Mouse (Mus musculus): ENCODE measurements around the gene Nup107.
"Not testable (repeated sequence)": the region's sequence is repeated elsewhere in the genome, so short reads cannot be mapped to it uniquely, and the experiment has no call there.

Gene Nup107

GRCm38 (mm10) chr10:117762966-117763365, 29.5 kb downstream of the Nup107 start:
- ChIA-PET POLR2A (interaction anchor here in 2 of 4 experiments (0.6 to 2.4 kb wide), 10 partner anchors 8 to 340 kb away, joined by 3 to 7 read pairs (median 4); partner anchors contain the start of gene Nup107 (in 1 of the 2)), CTCF (no interaction called here)

DNA sequence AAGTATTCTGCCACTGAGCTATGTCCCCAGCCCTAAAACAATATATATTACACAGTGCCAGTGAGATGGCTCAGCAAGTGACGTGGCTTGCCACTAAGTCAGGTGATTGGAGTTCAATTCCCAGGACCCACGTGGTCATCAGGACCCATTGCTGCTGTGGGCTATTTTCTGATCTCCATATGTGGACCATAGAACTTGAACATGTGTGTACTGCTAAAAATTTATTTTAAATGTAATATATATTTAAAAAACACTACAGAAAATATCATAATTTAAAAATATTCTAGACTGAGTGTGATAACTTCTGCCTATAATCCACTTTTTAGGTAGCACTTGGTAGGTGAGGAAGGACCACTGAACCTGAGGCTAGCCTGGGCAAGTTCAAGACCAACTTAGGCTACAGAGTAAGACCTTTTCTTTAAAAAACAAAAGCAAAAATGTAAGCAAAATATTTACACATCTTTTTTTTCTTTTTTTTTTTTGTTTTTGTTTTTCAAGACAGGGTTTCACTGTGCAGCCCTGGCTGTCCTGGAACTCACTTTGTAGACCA, 30.1 kb downstream of the Nup107 start:
- POLR2A ChIA-PET: interaction anchor here in 2 of 4 experiments (0.6 to 2.4 kb wide), 6 partner anchors 9 to 76 kb away, joined by 3 to 7 read pairs (median 4); partner anchors contain the start of gene Nup107 (in 1 of the 2)
- CTCF ChIA-PET: no interaction called here

- POLR2A ChIA-PET: interaction anchor here in 1 of 4 experiments (2.8 kb wide), 1 partner anchor 10 kb away, joined by 8 read pairs; no protein-coding TSS in a partner anchor
- CTCF ChIA-PET: no interaction called here
These were observed 31.0 kb downstream of the Nup107 start for GRCm38 (mm10) chr10:117761551-117761950.

- POLR2A ChIA-PET: interaction anchor here in 1 of 4 experiments (0.9 to 3.0 kb wide), 4 partner anchors 9 to 36 kb away, joined by 3 to 10 read pairs (median 6); no protein-coding TSS in a partner anchor
These were observed 31.6 kb downstream of the Nup107 start for GRCm38 (mm10) chr10:117760831-117761335.

DNA sequence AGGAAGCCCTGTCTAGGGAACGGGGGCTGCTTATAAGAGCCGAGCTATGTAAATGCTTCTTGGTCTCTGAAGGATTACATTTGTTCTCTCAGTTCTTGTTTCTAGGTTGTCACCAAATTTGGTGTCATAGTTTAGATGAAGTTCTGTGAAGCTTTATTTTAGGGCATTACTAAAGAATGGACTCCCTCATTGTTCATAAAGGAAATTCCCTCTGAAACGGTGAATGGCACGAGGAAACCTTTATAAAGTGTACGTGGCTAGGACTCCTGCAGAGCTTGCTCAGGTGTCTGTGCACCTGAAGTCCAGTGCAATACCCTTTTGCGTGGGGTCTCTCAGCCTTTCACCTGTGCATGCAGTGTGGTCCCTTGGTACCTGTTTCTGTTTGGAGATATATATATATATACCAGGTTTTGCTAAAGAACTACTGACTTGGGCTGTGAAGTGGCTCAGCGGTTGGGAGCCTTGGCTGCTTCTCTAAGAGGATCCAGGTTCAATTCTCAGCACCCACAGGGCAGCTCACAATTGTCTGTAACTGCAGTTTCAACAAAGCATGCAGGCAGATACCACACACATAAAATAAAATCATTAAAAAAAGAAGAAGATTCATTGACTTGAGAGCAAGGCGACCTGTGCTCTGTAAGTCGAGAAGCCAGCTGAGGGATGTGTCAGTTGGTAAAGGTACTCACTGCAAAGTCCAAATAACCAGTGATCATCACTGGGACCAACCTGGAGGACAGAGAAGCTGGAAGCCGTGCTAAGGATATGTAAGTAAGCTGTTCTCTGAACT, 32.5 kb downstream of the Nup107 start:
- CTCF ChIA-PET: interaction anchor here in 1 of 4 experiments (0.6 kb wide), 1 partner anchor 23 kb away, joined by 3 read pairs; no protein-coding TSS in a partner anchor
- POLR2A ChIA-PET: interaction anchor here in 3 of 4 experiments (0.7 to 3.0 kb wide), 11 partner anchors 8 to 65 kb away, joined by 3 to 10 read pairs (median 4); no protein-coding TSS in a partner anchor

More at GRCm38 (mm10) chr10:117760831-117761335, 31.6 kb downstream of the Nup107 start:
- CTCF ChIA-PET: no interaction called here

DNA sequence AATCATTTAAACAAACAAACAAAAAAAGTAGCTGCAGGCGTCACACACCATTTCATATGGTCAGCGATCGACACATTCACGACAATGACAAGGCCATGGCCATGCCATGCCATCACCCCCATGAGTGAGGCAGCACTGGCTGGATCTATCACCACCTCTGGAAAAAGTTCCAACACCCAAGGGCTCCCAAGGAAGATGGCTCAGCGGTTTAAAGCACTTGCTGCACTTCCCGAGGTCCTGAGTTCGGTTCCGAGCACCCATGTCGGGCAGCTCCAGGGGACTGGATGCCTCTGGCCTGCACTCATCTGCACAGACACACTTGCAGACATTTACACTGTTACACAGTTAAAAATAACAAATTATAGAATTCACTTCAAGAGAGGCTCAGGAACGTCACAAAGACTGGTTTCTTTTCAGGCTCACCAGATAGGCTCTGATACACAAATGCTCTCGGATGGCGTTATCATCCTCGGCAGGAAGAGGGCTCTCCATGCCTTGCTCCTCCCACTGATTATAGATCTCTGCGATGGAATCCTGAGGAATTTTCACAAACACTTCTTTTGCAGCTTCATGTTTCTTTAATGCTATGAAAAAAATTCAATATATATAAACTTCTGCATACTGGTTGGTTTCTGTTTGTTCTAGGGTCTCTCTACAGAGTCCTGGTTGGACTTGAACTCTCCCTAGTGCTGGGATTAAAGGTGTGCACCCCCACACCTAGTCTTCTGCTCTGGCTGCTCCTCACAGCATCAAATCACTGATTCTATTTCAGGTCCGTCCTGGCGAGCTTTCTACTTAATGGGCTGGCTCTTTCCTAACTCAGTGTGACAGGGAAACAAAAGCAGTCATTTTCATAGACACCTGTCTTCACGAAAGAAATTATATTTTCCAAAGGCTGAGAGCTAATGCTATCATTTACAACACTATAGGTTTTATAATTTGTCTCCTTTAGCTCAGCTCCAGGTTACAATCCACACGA, 33.5 kb downstream of the Nup107 start:
- POLR2A ChIA-PET: interaction anchor here in 3 of 4 experiments (0.7 to 3.0 kb wide), 9 partner anchors 7 to 41 kb away, joined by 3 to 10 read pairs (median 4); no protein-coding TSS in a partner anchor

DNA sequence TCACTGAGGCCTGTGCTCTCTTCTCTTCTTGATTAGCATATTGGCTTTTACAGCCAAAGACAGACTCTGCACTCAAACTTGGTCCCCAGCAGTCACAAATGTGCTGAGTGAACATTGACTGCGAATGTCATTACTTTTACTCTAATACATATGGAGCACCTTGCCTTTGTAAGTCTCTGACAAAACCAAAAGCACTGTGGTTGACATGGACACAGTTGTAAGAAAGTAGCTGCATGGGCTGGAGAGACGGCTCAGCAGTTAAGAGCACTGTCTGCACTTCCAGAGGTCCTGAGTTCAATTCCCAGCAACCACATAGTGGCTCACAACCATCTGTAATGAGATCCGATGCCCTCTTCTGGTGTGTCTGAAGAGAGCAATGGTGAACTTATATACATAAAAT, 34.2 kb downstream of the Nup107 start:
- CTCF ChIA-PET: not testable (repeated sequence)
- POLR2A ChIA-PET: interaction anchor here in 1 of 4 experiments (1.2 to 3.0 kb wide), 3 partner anchors 9 to 18 kb away, joined by 3 to 10 read pairs (median 4); no protein-coding TSS in a partner anchor

More for the DNA sequence above, 33.5 kb downstream of the Nup107 start:
- CTCF ChIA-PET: no interaction called here

GRCm38 (mm10) chr10:117757796-117758342, 34.6 kb downstream of the Nup107 start:
- ChIA-PET POLR2A (interaction anchor here in 1 of 4 experiments (1.2 to 3.0 kb wide), 2 partner anchors 9 to 18 kb away, joined by 3 to 10 read pairs; no protein-coding TSS in a partner anchor), CTCF (interaction anchor here in 1 of 4 experiments (1.1 kb wide), 1 partner anchor 18 kb away, joined by 3 read pairs; no protein-coding TSS in a partner anchor)

DNA sequence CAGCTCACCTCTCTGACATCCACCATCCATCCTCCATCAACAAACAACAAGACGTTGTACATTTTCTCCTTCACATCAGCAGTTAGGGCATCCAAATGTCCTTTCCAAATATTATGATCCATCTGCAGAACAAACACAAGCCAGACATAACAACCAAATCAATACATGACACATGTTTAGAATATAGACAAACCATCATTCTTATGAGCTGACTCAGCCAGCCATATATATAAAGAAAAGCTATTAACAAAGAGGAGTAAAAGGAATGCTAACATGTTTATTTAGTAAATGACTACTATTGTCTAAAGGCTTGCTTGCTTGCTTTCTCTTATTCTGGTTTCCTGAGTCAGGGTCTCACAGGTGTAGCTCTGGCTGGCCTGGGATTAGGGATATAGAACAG, 35.2 kb downstream of the Nup107 start:
- ChIA-PET POLR2A (no interaction called here), CTCF (interaction anchor here in 1 of 4 experiments (1.1 kb wide), 1 partner anchor 19 kb away, joined by 3 read pairs; no protein-coding TSS in a partner anchor)

GRCm38 (mm10) chr10:117756784-117757183, 35.7 kb downstream of the Nup107 start:
- ChIA-PET POLR2A (interaction anchor here in 1 of 4 experiments (0.6 kb wide), 1 partner anchor 56 kb away, joined by 3 read pairs; no protein-coding TSS in a partner anchor), CTCF (interaction anchor here in 1 of 4 experiments (1.1 kb wide), 1 partner anchor 19 kb away, joined by 3 read pairs; no protein-coding TSS in a partner anchor)

DNA sequence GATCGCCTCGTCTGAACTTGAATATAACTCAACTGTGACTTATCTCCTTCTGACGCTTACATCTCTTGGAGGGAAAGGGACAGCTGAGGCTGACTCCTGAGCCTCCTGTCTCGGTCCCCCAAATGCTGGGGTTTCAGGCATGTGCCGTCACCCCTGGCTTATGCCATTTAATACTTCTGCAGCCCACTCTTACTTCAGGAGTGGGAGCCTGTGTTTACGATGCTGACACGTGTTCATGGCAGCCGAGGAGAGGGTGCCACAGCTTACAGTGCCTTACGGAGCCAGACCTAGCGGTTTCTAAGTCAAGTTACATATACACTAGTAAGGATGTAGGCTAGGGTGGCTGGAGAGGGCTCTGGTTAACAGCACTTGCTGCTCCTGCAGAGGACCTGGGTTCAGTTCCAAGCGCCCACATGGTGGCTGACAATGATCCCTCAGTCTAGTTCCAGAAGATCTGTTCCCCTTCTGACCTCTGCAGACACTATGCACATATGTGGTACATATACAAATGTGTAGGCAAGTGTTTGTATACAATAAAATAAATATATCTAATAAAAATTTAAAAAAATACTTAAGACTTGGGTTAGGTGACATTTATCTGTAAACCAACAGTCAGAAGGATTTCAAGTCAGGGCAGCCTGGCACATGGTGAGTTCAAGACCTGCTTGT, 36.6 kb downstream of the Nup107 start:
- POLR2A ChIA-PET: interaction anchor here in 1 of 4 experiments (2.1 to 2.3 kb wide), 2 partner anchors 10 to 37 kb away, joined by 7 to 11 read pairs; partner anchors contain the start of genes Nup107 and Slc35e3
- CTCF ChIA-PET: no interaction called here

- ChIA-PET POLR2A (interaction anchor here in 2 of 4 experiments (0.5 to 2.3 kb wide), 4 partner anchors 9 to 50 kb away, joined by 3 to 11 read pairs (median 6); partner anchors contain the start of genes Nup107 (in 1 of the 2) and Slc35e3 (in 1 of the 2)), CTCF (interaction anchor here in 1 of 4 experiments (1.0 kb wide), 1 partner anchor 45 kb away, joined by 3 read pairs; the partner anchor contains the start of gene Mdm2)
These were observed 37.3 kb downstream of the Nup107 start for GRCm38 (mm10) chr10:117755086-117755798.

- ChIA-PET POLR2A (interaction anchor here in 2 of 4 experiments (0.5 to 2.3 kb wide), 4 partner anchors 8 to 49 kb away, joined by 3 to 11 read pairs (median 6); partner anchors contain the start of genes Nup107 (in 1 of the 2) and Slc35e3 (in 1 of the 2)), CTCF (interaction anchor here in 1 of 4 experiments (1.0 kb wide), 1 partner anchor 44 kb away, joined by 3 read pairs; the partner anchor contains the start of gene Mdm2)
These were observed 37.9 kb downstream of the Nup107 start for GRCm38 (mm10) chr10:117754609-117754940.

DNA sequence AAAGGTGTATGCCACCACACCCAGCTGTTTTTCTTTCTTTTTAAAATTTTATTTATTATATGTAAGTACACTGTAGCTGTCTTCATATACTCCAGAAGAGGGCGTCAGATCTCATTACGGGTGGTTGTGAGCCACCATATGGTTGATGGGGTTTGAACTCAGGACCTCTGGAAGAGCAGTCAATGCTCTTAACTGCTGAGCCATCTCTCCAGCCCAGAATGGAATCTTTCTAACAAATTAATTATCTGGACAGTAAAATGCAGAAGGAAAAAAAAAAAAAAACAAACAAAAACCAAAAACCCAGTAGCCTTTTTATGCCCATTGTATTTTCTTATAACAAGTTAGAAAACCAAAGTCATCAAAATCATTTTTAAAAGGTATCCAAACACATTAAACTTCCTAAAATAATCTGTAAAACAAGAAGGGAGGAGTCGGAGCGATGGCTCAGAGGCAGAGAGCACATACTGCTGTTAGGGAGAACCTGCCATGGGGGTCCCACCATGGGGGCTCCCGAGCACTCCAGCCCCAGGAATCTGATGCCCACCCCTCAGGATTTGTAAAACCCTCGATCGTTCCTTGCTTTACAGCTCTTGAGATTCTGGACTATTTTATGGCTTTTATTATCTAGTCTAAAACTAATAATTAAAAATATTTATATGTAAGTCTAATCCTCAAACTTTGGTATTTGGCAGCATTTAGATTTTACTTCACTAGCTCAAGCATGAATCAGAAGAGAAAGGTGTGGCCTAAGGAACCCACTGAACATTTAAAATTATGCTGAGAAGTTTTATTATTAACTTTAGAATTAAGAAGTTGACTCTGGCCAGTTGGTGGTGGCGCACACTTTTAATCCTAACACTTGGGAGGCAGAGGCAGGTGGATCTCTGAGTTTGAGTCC, 38.5 kb downstream of the Nup107 start:
- POLR2A ChIA-PET: interaction anchor here in 1 of 4 experiments (1.2 to 2.3 kb wide), 3 partner anchors 8 to 49 kb away, joined by 5 to 11 read pairs (median 7); partner anchors contain the start of genes Nup107 and Slc35e3

More for the DNA sequence above, 38.5 kb downstream of the Nup107 start:
- CTCF ChIA-PET: interaction anchor here in 1 of 4 experiments (0.6 kb wide), 1 partner anchor 35 kb away, joined by 6 read pairs; no protein-coding TSS in a partner anchor
